Mouse (Mus musculus): ENCODE measurements around the gene Iqsec3.

Iqsec3 gene

DNA sequence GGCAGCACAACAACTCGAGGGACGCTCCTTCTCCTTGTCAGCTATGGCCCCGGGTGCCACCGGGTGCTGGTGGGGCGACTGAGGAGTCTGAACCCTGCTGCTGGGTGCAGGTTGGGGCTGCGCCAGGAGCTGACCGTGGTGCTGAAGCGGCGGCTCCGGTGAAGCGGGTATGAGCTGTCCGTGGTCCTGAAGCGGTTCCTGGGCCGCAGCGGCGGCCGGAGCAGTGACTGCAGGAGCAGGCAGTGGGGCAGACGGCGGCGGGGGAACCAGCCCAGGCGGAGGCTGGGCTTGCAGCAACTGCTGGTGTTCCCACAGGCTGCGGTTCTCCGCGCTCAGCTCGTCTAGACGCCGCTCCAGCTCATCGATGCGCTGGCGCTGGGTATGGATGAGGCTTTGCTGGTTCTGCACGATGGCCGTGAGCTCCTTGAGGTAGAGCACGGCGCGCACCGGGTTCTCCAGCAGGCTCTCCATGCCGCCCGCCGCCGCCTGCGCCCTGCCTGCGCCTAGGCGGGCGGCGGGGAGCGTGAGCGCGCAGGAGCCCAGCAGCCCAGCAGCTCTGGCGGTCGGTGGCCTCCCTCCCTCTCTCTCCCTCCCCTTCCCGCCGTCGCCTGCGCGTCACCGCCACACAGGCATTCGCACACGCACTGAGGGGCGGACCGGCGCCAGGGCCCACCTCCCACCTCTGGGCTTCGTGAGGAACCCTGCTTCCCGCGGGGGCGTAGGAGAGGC, at the start of gene Iqsec3:
Gene Iqsec3 (minus strand): TSS at position 586 of the 729 bp plus-strand sequence.
- peak; percentile 95 for DNase-seq (ENCODE audit: extremely low spot score)

DNA sequence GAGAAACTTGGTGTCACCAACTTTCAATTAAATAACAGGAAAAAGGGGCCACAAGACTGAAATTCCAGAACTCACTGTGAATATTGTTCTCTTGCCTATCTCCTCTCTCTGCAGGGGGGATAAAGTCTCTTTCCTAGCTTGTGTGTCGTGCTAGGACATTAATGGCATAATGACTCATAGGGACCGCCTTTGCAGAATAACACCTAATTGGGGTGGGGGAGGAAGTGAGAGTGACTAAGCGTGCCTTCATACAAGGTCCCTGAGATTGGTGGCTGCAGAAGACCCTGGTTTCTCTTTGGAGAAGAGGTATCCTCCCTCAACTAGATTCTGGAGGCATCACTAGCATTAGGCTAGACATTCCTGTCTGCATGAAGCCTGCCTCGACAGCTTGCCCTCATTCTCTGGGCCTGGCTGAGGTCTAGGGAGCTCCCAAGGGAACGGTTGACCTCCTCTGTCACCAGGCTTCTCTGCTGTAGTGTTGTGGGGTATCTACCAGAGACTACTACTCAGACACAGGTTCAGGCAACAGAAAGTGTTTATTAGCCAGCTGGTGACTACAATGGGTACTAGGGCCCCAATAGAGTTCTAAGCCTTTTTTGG, 48.7 kb upstream of the Iqsec3 start:
- no peak for DNase-seq (ENCODE audit: extremely low spot score)

DNA sequence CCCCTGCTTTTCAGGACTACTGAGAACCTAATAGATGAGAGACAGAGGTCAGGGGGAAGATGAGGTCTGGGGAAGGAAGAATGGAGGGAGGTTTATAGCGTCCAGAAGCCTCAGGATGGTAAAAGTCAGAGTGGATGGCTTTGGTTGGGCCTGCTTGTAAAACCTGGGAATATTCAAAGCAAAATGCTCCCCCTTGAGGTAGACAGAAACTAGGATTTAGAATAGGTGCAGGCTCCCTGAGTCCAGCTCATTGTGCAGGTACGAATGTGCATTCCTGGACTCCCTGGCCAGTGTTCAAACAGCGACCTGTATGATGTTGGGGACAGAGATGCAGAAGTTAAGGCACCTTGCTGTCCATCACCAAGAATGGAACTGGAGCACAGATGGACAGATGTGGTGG, 47.6 kb upstream of the Iqsec3 start:
- DNase-seq (ENCODE audit: extremely low spot score): no peak

DNA sequence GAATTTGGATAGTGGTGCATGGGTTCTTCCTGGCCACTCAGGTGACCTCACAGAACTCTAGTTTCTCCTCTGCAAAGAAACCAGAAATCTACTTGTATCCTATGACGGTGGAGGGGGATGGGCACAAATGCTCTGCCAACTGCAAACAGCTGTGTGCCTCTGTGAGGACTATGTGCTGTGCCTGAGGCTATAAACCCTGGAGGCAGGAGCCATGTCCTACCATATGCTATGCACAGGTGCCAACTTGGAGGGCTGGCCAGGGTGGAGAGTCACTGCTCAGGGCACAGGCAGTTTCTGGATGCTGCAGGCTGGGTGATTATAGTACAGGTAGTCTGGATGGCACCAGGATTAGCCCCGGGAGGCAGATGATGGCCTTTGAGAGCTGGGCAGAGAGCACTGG, 46.4 kb upstream of the Iqsec3 start:
- no peak for DNase-seq (ENCODE audit: extremely low spot score)

DNA sequence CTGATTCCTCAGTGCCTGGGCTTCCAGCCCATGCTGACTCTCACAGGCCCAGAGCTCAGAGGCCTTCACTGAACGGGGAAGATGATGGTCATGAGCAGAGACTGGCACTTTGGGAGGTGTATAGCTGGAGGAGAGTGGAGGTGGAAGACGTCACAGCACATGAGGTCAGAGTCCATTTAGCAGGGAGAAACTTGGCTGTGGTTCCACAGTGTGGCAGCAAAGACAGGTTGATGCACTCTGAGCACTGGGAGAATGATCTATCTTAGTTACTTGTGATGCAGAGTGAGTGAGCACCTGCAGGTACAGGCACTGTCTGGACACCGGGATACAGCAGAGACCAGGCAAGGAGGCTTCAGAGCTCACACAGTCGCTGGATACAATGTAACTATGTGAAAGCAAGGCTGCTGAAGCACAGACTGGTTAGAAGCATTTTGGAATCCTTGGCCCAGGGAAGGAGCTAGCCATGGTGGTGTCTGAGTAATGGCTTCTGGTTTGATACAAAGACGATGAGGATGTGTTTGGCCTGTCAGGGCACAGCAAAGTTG, 45.9 kb upstream of the Iqsec3 start:
- DNase-seq (ENCODE audit: extremely low spot score): no peak

DNA sequence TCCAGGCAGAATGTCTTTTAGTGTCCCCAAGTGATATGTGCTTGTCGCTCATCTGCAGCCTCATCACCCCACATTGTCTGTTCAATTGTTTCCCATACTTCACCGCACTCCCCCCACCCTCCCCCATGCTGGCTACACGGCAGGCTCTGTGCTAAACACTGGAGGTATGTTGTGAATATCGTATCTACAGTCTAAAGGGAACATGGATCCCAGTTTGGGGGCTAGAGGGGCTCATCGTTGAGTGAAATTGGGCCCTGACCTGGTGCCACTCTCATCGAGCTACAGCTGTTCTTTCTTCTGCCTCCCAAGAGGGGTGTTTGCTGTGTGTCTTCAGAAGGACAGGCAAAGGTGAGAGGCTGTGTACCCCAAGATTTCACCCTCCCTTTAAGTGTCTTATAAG, 44.2 kb upstream of the Iqsec3 start:
- DNase-seq (ENCODE audit: extremely low spot score): no peak

DNA sequence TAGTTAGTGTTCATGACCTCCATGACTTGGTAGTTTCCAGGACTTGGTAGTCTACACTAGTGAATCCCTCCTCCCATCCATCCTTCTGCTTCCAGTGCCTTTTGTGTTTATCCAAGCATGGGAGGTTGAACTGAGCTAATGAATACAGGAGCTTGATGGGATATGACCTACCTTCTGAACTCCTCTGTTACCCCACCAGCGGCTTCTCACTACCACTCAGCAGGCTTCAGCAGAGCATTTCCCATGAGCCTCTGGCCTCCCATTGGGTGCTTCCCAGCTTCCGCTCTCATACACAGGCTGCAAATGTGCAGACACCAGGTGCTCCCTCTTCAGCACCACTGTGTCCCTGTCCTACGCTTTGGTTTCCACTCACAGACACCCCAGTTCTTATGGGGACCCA, 36.9 kb upstream of the Iqsec3 start:
- no peak for DNase-seq (ENCODE audit: extremely low spot score)

DNA sequence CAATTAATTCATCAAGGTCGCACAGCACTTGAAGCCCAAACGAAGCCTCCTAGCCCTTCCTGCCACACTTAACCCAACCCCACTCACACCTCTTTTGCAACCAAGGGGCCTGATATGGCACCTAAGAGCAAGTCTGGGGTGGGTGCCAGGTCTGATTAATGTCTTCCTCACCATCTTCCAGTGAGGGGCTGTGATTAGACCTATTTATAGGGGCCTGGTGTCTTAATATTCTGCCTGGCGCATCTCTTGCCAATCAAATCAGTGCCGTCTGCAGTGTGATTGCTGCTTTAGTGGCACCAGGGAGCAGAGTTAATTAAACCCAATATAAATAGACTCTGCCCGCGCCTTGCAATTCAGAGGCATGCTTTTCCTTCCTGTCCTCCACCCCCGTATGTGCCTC, 36.4 kb upstream of the Iqsec3 start:
- DNase-seq (ENCODE audit: extremely low spot score): no peak

DNA sequence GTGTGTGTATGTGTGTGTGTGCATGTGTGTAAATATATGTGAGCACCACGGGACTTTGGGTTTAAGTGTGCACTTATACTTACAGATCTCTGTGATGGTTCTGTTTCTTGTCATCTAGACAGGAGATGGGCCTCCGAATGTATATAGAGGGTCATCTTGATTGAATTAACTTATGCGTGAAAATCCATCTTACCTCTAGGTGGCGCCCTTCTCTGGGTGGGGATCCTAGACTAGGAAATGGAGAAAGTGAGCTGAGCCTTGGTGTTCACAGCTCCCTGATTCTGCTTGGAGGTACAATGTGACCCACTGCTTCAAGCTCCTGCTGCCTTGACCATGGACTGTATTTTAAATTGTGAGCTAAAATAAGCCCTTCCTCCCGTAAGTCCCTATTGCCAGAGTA, 34.8 kb upstream of the Iqsec3 start:
- DNase-seq (ENCODE audit: extremely low spot score): peak; percentile 16

DNA sequence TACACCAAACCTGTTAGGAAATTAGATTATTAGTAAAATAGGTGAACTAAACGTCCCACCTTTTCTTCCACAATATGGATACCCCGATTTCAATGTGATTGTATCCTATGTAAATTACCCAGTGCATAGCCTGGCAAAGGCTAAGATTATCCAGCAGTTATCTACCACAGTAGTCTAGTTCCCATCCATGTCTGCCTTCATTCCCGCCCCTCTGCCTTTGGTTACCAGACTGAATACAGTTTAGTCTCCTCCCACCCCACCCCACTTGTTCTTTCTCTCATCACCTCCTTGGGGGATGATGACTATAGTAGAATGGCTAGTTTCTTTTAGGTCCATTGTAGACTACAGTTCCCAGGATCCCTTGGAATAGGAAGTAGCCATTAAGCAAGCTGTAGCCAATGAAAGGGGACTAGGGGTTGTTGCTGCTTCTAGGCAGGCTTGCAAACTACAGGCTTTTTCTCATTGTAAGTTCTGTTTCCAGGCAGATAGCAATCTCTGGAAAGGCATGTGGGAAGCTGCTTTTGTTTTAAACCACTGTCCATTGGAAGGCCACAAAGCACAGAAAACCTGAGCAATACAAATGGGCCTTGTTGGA, 27.7 kb upstream of the Iqsec3 start:
- no peak for DNase-seq (ENCODE audit: extremely low spot score)

DNA sequence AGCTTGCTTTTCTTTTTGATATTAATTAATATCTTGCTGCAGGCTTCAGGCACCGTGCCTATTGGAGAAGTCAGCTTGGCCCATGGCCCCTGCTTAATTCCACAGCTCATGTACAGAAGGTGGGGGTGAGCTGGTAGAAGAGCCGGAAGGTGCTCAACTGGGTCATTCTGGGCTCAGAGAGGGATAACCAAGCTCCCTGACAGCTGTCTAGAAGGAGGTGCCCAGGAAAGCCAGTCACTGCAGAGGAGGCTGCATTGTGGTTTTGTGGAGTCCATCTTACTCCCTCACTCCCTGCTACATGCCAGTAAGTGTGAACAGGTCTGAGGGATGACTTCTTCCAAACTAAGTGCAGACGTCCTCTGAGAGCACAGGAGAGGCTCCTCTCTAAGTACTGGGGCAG, 26.4 kb upstream of the Iqsec3 start:
- no peak for DNase-seq (ENCODE audit: extremely low spot score)

DNA sequence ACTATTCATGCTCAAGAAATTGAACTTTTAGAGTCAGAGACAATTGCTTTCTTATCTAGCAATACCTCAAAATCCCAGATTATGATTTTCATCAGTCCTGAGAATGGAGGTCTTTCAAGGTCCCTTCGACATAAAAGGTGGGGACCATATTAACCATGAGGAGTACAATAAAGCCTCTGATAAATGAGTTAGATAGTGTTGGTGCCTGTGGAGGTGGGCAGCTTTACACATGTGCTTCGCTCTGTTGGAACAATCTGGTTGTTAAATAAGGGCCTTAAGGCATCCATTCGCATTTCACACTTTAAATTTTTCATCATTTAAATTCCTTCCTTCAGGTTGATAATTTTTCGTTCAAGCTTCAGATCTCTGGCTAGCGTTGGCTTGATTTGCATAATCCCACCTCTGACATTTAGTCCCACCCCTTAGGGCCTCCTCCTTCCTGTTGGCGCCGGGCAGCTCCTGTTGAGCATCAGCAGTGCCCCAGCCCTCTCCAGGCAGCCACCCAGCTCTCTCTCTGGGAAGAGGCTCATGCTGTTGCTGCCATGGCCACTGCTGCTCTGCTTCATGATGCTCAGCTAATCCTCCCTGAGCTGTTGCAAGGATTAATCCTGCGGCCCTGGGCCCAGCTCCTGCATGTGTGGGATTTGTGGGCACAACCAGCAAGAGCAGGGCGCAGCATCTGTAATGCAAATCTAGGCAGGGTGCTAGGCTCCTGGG, 25.5 kb upstream of the Iqsec3 start:
- peak; percentile 41 for DNase-seq (ENCODE audit: extremely low spot score)

DNA sequence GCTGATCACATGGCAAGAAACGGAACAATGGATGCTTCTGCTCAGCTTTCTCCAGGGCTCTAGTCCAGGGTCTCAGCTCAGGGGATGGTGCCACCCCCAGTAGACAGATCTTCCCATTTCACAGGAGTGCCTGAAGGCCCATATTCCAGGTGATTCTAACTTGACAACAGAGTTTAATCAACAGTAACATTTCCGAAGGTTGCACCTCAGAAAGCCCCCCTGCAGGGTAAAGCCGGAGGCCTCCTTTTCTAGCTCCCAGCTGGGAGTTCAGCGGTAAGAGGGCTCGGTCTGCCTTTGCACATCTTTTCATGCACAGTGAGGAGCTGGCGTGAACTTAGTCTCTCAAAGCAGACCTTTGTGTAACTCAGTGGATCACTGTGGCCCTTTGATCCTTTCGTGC, 22.1 kb upstream of the Iqsec3 start:
- DNase-seq (ENCODE audit: extremely low spot score): no peak

DNA sequence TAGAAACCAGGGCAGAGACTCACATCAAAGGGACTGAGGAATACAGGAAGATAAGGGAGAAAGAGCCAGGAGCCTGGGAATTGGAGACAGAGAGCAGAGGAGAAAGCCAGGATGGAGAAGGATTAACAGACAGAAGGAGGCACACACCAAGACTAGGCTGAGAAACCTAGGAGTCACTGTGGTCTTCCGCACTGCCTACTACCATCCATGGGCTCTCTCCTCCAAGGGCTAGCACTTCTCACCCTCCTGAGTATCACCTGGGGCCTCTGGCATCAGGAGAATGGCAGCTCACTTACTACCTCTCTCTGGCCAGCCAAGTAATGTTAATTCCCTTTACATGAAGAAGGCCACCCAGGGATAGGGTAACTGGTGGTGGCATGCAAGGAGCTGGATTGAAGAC, 21.5 kb upstream of the Iqsec3 start:
- DNase-seq (ENCODE audit: extremely low spot score): no peak

DNA sequence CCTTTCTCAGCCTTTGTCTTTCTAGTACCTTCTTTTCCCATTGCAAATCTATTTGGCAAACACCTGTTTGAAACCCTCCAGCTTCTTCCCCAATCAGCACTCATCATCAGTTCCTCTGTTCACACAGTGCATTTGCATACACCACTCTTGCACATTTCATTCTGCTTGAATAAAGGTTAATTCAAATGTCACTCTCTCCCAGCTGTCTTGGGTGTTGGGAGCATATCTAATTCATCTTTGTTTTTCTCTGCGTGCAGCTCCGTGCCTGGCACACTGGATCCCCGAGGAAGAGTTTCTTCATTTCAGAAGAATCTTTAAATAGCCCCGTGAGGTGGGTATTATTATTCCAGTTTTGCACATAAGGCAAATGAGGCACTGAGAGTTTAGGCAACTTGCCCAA, 20.8 kb upstream of the Iqsec3 start:
- DNase-seq (ENCODE audit: extremely low spot score): no peak

DNA sequence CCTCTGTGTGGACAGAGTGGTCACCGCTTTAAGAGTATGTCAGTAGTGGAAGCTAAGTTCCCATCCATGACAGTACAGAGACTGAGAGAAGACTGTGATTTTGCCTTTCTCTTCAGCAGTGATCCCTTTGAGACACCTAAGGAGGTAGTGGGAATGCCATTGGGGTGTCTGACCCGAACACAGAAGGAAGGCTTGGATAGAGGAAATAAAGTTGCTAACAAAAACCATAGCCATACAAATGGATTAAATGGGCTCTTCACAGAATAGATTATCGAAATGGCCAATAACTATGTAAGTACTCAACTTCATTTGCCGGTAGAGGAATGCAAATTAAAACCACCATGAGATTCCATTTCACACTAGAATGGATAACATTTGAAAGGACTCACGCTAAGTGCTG, 17.9 kb upstream of the Iqsec3 start:
- DNase-seq (ENCODE audit: extremely low spot score): no peak

DNA sequence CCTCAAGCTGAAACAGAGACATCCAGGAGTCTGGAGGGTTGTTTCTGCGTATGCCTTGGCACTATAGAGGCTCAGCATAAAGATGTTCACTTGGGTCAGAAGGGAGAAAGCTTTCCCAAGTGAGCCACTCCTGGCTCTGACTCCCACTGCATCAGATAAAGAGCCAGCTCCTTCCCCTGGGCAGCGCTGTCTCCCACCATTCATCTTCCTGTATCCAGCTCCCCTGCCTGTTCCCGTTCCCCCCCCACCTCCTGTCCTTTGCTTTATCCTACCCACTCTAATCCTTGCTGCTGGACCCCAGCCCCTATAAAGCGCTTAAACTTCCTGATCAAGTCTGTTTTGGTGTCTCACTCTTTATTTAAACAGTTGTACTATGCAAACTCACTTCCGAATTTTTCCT, 1.2 kb downstream of the Iqsec3 start:
- DNase-seq (ENCODE audit: extremely low spot score): no peak

DNA sequence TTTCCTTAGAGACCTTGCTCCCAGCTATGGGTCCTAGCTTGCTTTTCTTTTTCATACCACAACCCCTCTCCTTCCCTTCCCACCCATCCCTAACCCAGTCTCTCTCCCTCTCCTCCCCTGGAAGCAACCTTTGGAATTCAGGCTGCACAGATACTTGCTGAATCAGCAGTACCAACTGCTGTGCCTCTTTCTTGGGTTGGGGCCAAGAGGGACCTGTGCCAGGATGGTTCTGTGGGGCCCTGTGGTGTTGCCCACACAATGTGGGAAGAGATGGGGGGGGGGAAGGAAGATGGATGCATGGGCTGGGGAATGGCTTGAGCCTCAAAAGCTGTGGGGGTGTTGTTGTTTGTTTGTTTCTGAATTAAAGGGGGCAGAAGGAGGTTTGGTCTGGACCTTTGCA, 5.2 kb downstream of the Iqsec3 start:
- no peak for DNase-seq (ENCODE audit: extremely low spot score)

DNA sequence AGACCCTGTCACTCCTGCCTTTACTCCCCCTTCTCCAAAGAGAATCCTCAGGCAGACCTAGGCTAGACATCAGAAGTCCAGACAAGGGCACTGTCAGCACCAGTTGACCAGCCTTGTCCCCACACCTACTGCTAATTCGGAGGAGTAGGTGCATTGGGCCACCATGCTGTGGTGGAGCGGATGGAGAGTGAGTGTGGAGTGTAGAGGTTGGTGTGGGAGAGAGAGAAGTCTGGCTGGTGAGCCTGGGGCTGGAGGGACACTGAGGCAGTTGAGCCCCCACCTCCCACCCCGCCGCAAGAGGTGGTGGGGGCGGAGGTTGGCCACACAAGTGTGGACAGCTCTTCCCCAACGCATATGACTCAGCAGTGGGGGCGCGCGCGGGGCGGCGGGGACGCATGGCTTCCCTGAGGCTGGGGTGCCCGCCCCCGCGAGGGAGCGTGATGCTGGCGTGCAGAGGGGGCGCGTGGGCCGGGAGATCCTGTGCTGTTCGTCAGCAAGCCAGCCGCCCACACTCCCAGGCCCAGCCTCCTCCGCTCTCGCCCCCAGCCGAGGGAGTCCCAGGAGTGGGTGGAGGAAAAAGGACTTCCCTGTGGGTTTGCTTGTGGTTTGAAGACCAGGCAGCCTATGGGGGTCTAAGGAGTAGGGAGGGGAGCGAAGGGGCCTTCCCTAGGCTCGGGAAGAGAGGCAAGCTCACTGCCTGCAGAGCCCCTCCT, 10.7 kb downstream of the Iqsec3 start:
- DNase-seq (ENCODE audit: extremely low spot score): no peak

DNA sequence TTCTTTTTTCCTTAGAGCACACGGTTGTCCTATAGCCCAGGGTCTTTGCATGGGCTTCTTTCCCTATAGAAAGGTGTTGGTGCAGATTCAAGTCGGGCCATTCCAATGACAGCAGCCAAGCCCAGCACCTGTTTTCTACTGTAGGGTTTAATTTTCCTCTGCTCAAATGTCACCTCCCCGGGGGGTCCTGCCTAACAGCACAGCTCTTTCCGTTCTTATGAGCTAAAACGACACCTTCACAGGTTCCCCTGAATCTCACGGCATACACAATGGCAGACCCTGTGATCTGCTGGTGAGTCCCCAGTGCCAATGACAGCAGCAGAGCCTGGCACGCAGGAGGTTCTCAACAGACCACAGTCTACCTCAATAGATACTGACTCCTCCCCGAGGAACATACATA, 16.1 kb downstream of the Iqsec3 start:
- no peak for DNase-seq (ENCODE audit: extremely low spot score)

DNA sequence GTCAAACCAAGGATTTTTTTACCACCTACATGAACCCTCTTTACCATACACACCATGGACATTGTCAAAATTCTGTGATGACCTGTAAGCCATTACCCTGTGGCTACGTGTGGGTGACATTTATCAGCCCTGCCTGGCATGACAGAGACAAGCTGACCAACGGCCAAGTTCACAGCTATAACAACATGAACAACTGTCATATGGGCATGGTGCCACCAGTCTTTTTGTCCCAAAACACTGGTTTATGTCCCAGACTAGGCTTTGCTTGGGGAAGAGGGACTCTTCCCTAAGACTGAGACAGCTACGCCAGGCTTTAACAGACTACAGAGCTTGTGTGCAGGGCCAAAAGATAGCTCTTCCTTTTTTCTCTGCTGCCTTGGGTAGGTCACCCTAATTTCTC, 16.8 kb downstream of the Iqsec3 start:
- DNase-seq (ENCODE audit: extremely low spot score): no peak
